Mouse (Mus musculus) stomach, embryonic 16.5 days (tissue): ENCODE results near the gene Nrg3. TPM values are rescaled to one million over a fixed set of nuclear protein-coding genes. Genes with fewer than 3 reads are reported as not detected.
"Not testable (repeated sequence)": the region's sequence is repeated elsewhere in the genome, so short reads cannot be mapped to it uniquely, and the experiment has no call there.

Experiments used
- ATAC-seq: fragments of 200-750 bp; cut with Nextera tagmentation; 2 replicates; pipeline ENCODE4 v1.8.0; 2017; ENCODE audit warnings: moderate number of reproducible peaks, moderate TSS enrichment; ENCODE audit not compliant: insufficient read depth, low FRiP score
- H3K27ac ChIP-seq: fragments of 300-500 bp; sonication (generic); 2 replicates; pipeline ENCODE4 v1.5.1; 2014; ENCODE audit warnings: low read length
- H3K27me3 ChIP-seq: fragments of 300-500 bp; sonication (generic); 2 replicates; pipeline ENCODE4 v1.6.1; 2014; ENCODE audit warnings: low read length, control low read depth, mixed read lengths; ENCODE audit not compliant: control insufficient read depth, insufficient read depth
- H3K36me3 ChIP-seq: fragments of 300-500 bp; sonication (generic); 2 replicates; pipeline ENCODE4 v1.6.1; 2014; ENCODE audit warnings: low read length; ENCODE audit not compliant: control insufficient read depth, insufficient read depth
- H3K4me1 ChIP-seq: fragments of 300-500 bp; sonication (generic); 2 replicates; pipeline ENCODE4 v1.6.1; 2014; ENCODE audit warnings: low read length, control low read depth, mixed read lengths; ENCODE audit not compliant: control insufficient read depth, insufficient read depth
- H3K4me2 ChIP-seq: fragments of 300-500 bp; sonication (generic); 2 replicates; pipeline ENCODE4 v1.6.1; 2014; ENCODE audit warnings: low read depth, low read length, mixed read lengths
- H3K4me3 ChIP-seq: fragments of 300-500 bp; sonication (generic); replicated peaks from 2 replicates; pipeline ENCODE4 v1.5.1; 2014; ENCODE audit warnings: mild to moderate bottlenecking, low read length
- H3K9ac ChIP-seq: fragments of 300-500 bp; sonication (generic); 2 replicates; pipeline ENCODE4 v1.6.1; 2014; ENCODE audit warnings: low read length
- H3K9me3 ChIP-seq: fragments of 300-500 bp; sonication (generic); replicated peaks from 2 replicates; pipeline ENCODE4 v1.6.1; 2016; ENCODE audit warnings: low read length, control low read depth; ENCODE audit not compliant: control insufficient read depth
- WGBS: fragments of 180-500 bp; shearing (Covaris S2); extraction: QIAGEN DNeasy Blood & Tissue Kit; methylation state at CpG from one replicate; pipeline ENCODE4 v1.1.7; 2014; 5-methylcytosine and 5-hydroxymethylcytosine counted together
- polyA plus RNA-seq: library from polyadenylated mRNA; unstranded; fragments of >200 nt; fragmentation: Nextera tagmentation; extraction: Ambion mirVana; gene quantifications from 2 replicates; pipeline ENCODE4 v1.2.1, GENCODE M21; 2015

Nrg3 gene
- polyA plus RNA-seq, 1 experiment from 2014 or later: 0.49 TPM

DNA sequence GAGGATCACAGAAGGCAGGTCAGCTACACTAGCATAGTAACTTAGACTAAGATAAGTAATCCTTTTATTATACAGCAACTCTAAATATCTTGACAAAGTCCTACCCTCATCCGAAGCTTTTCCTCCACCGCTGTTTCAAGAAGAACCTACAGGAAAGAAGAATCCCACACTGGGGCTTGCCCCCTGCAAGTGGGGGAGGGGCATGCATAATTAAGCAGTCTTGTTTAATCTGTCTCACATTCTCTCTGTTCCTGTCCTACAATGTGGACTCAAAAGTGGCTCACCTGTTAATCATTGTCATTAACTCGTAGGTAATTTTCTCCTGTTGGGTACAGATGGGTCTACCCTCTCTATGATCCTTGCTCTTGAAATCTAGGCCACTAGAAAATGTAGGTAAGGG is 354.9 kb downstream of the Nrg3 start:
- no peak for ATAC-seq
- Histone ChIP-seq H3K27ac (no peak overlapping the region), H3K9ac (no peak overlapping the region), H3K9me3 (no peaks in the 10 kb centered on the region), H3K27me3 (no peaks in the 10 kb centered on the region), H3K4me1 (no peaks in the 10 kb centered on the region), H3K4me3 (no peak overlapping the region), H3K4me2 (no peak overlapping the region), H3K36me3 (no peaks in the 10 kb centered on the region)
- WGBS: 49% methylated on average over 3 of the region's 3 CpGs

DNA sequence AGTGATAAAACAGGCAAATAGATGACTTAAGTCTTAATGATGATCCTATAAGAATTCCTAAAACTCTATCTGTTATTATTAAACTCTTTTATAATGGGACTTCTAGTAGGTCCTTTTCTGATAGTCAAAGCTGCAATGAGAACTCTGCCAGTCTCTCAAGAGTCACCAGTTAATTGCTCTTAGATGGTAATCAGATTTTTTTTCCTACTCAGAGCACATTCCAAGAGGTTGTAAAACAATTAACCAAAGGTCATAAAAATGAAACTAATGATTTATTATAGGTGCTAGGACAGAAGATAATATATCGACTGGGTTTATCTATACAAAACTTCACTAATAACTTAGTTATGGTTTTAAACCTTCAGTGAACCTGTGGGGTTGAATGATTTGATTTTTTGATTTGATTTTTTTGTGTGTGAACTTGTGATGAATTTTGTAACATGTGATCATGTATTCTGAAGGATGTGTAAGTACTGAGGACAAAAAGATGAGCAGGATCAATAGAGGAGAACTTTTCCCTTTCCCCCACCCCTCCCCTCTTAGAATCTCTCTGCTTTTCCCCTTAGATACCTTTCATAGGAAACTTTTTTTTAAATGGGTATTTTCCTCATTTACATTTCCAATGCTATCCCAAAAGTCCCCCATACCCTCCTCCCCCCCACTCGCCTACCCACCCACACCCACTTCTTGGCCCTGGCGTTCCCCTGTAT is 356.2 kb downstream of the Nrg3 start:
- 67% methylated on average over 3 of the region's 3 CpGs for WGBS

DNA sequence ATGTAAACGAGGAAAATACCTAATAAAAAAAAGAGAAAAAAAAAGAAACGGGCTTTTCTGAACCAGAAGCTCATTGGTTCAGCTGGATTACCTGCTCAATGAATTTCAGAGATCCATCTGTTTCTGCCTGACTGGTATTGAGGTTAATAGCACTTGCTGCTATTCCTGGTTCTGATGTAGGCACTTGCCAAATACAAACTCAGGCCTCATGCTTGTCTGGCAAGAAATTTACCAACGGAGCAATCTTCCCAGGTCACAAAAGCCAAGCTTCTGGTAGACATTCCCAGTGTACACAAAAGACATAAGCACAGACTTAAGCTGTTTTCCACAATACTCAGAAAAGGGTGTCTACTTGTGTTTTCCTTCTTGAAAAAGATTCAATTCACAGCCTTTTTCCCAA is 363.3 kb downstream of the Nrg3 start:
- no peaks in the 10 kb centered on the region for H3K36me3 ChIP-seq
- H3K4me3 ChIP-seq: no peak overlapping the region
- no peak overlapping the region for H3K4me2 ChIP-seq
- no peaks in the 10 kb centered on the region for H3K9me3 ChIP-seq
- no peak overlapping the region for H3K9ac ChIP-seq
- no peak for ATAC-seq
- 82% methylated on average over 3 of the region's 3 CpGs for WGBS
- H3K4me1 ChIP-seq: no peaks in the 10 kb centered on the region
- no peak overlapping the region for H3K27ac ChIP-seq
- no peaks in the 10 kb centered on the region for H3K27me3 ChIP-seq

More for the DNA sequence above, 356.2 kb downstream of the Nrg3 start:
- not testable (repeated sequence) for H3K9ac ChIP-seq, H3K4me1 ChIP-seq, H3K27me3 ChIP-seq, H3K4me3 ChIP-seq, H3K4me2 ChIP-seq, H3K27ac ChIP-seq, ATAC-seq, H3K36me3 ChIP-seq, H3K9me3 ChIP-seq

DNA sequence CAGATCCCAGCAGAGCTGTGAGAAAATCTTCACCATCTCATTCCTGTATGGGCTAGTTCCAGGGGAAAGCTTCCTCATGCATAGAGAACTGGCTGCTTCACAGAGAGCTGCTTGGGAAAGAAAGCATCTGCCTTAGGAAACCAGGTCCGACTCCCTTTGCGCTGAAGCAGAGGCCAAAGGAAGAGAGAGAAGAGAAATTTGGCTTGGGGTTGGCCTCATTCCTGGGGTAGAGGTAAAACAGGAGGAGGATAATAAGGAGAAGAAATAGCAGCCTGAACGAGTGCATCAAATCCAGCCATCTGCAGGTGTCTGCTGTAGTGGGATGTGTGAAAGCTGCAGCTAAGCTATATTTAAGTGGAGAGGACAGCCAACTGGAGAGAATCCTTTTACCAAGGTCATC is 366.1 kb downstream of the Nrg3 start:
- H3K27me3 ChIP-seq: no peaks in the 10 kb centered on the region
- no peaks in the 10 kb centered on the region for H3K4me1 ChIP-seq
- no peak overlapping the region for H3K4me3 ChIP-seq
- no peak overlapping the region for H3K9ac ChIP-seq
- WGBS: 87% methylated on average over 3 of the region's 3 CpGs
- H3K4me2 ChIP-seq: no peak overlapping the region
- no peak for ATAC-seq
- no peak overlapping the region for H3K27ac ChIP-seq
- H3K9me3 ChIP-seq: no peaks in the 10 kb centered on the region
- no peaks in the 10 kb centered on the region for H3K36me3 ChIP-seq

GRCm38 (mm10) chr14:39095219-39095618 is 377.7 kb downstream of the Nrg3 start:
- no peak overlapping the region for H3K4me2 ChIP-seq
- no peak overlapping the region for H3K4me3 ChIP-seq
- 56% methylated on average over 1 of the region's 1 CpGs for WGBS
- no peak overlapping the region for H3K27ac ChIP-seq
- ATAC-seq: no peak
- no peaks in the 10 kb centered on the region for H3K9me3 ChIP-seq
- H3K9ac ChIP-seq: no peak overlapping the region
- H3K36me3 ChIP-seq: no peaks in the 10 kb centered on the region
- H3K27me3 ChIP-seq: no peaks in the 10 kb centered on the region
- H3K4me1 ChIP-seq: no peaks in the 10 kb centered on the region

DNA sequence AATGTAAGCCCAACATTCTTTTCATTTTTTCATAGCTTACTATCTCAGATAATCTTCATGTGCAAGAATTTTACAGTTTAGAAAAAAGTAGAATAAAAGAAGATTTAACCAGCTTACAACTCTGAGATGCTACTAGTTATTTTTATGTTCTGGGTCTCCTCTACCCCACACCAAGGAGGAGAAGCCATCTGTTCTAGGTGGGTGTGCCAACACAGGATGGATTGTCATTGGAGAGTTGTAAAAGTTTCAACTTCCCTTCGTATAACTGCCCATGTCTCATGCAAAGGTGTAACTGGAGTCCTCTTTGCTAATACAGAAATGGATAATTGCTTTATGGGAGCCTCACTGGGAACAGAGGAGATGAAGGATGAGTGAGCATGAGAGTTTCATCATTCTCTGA is 393.4 kb downstream of the Nrg3 start:
- Histone ChIP-seq H3K36me3 (no peaks in the 10 kb centered on the region), H3K27ac (no peak overlapping the region), H3K4me1 (no peaks in the 10 kb centered on the region), H3K4me2 (no peak overlapping the region), H3K9me3 (no peaks in the 10 kb centered on the region), H3K4me3 (no peak overlapping the region), H3K9ac (no peak overlapping the region), H3K27me3 (no peaks in the 10 kb centered on the region)
- 55% methylated on average over 1 of the region's 1 CpGs for WGBS
- ATAC-seq: no peak

DNA sequence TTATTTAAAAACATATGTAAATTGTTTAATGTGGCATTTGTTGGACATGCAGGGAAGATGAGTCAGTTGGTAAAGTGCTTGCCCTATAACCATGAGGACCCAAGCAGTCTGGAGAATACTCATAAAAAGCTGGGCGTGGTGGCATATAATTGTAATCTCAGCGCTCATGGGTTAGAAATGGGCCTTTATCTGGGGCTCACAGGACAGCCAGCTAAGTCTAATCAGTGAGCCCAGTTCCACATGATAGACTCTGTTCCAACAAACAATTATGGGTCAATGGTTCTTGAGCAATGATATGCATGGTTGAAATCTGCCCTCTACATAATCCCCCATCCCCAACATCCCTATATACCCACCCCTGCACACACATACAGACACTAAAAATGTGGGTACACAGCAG is 421.3 kb downstream of the Nrg3 start:
- Histone ChIP-seq H3K9me3 (no peaks in the 10 kb centered on the region), H3K4me2 (no peak overlapping the region), H3K27ac (no peak overlapping the region), H3K4me1 (no peaks in the 10 kb centered on the region), H3K4me3 (no peak overlapping the region), H3K27me3 (no peaks in the 10 kb centered on the region), H3K36me3 (no peaks in the 10 kb centered on the region), H3K9ac (no peak overlapping the region)
- ATAC-seq: no peak
- WGBS: 93% methylated on average over 2 of the region's 2 CpGs

DNA sequence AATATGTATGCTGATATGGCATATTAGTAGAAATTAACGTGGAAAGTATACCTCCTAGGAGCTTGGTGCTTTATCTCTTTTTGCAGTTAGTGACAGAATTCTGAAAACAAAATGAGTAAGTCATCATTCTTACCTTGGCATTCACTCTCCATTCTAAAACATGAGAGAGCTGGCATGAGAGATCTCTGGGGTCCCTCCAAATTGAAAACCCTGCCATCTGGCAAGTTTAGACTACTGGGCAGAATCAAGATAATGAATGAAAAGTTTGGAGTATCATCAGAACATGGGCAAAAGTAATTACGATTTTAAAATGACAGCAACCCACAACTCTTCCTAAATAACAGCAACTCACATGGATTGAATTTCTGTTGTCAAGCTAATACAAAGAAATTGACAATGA is 423.9 kb downstream of the Nrg3 start:
- WGBS: 61% methylated on average over 2 of the region's 2 CpGs
- H3K4me3 ChIP-seq: no peak overlapping the region
- no peaks in the 10 kb centered on the region for H3K27me3 ChIP-seq
- no peak overlapping the region for H3K4me2 ChIP-seq
- no peak for ATAC-seq
- no peak overlapping the region for H3K9ac ChIP-seq
- no peaks in the 10 kb centered on the region for H3K36me3 ChIP-seq
- H3K4me1 ChIP-seq: no peaks in the 10 kb centered on the region
- H3K9me3 ChIP-seq: no peaks in the 10 kb centered on the region
- no peak overlapping the region for H3K27ac ChIP-seq

DNA sequence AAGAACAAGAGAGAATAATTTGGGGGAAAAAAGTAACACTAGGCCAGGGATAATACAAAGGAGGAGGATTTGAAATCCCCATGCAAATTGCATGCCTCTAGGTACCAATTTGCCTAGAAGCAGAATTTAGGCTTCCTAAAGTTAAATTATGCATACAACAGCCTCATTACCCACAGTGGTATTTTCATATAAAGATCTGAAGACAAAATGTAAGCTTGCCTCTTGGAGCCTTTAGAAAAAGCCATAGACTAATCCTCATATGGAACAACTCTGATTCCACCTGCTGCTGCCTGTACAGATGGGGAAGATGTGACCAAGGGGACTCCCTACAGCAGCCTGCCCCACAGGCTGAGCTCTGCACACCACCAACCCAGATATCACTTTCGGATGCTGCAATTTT is 428.6 kb downstream of the Nrg3 start:
- no peaks in the 10 kb centered on the region for H3K4me1 ChIP-seq
- no peak overlapping the region for H3K4me2 ChIP-seq
- no peak for ATAC-seq
- no peaks in the 10 kb centered on the region for H3K9me3 ChIP-seq
- H3K36me3 ChIP-seq: no peaks in the 10 kb centered on the region
- H3K9ac ChIP-seq: no peak overlapping the region
- H3K27me3 ChIP-seq: no peaks in the 10 kb centered on the region
- 88% methylated on average over 1 of the region's 1 CpGs for WGBS
- no peak overlapping the region for H3K27ac ChIP-seq
- no peak overlapping the region for H3K4me3 ChIP-seq
